Mouse (Mus musculus): ENCODE data around the gene Rpl10a. TPM values are rescaled to one million over a fixed set of nuclear protein-coding genes. Genes with fewer than 3 reads are reported as not detected.

Gene Rpl10a
- 279 and 343 TPM in 2 replicates for polyA plus RNA-seq (2015; fragmentation: Nextera tagmentation; extraction: Ambion mirVana)

- Histone ChIP-seq H3K9ac (ENCODE audit: low read length) (peak within 1 kb of the TSS; percentile 93), H3K27me3 (ENCODE audit: control insufficient read depth, insufficient read depth, low read length) (no peaks in the 10 kb centered on the region), H3K4me3 (ENCODE audit: low read length) (peak within 1 kb of the TSS; percentile 79), H3K9me3 (replicated peaks; ENCODE audit: control insufficient read depth, low read length) (peaks cover 3% of the 10 kb centered on the region; the same call in 1 of the 2 replicates), H3K27ac (ENCODE audit: low read length) (peak within 1 kb of the TSS; percentile 93), H3K4me2 (ENCODE audit: low read depth, low read length) (peak within 1 kb of the TSS; percentile 82), H3K4me1 (ENCODE audit: control insufficient read depth, insufficient read depth, low read length) (peaks cover 20% of the 10 kb centered on the region), H3K36me3 (ENCODE audit: control insufficient read depth, insufficient read depth) (peaks cover 29% of the 10 kb centered on the region)
- peak; percentile 86 for ATAC-seq (replicated peaks; ENCODE audit: extremely low read depth, insufficient read depth, low FRiP score)
- under 1% methylated on average over 67 of the region's 67 CpGs for WGBS
Observed at GRCm38 (mm10) chr17:28328366-28328928, at the start of gene Rpl10a. Gene Rpl10a (plus strand): TSS chr17:28328471.

GRCm38 (mm10) chr17:28279236-28279635, 49.0 kb upstream of the Rpl10a start:
- Histone ChIP-seq H3K9me3 (replicated peaks; ENCODE audit: control insufficient read depth, low read length) (no peaks in the 10 kb centered on the region), H3K4me3 (ENCODE audit: low read length) (no peak overlapping the region), H3K4me1 (ENCODE audit: control insufficient read depth, insufficient read depth, low read length) (peaks cover 27% of the 10 kb centered on the region), H3K36me3 (ENCODE audit: control insufficient read depth, insufficient read depth) (no peaks in the 10 kb centered on the region), H3K27ac (ENCODE audit: low read length) (no peak overlapping the region), H3K9ac (ENCODE audit: low read length) (peak overlapping the region; percentile 57), H3K27me3 (ENCODE audit: control insufficient read depth, insufficient read depth, low read length) (no peaks in the 10 kb centered on the region), H3K4me2 (ENCODE audit: low read depth, low read length) (no peak overlapping the region)
- 58% methylated on average over 4 of the region's 4 CpGs for WGBS
- ATAC-seq (replicated peaks; ENCODE audit: extremely low read depth, insufficient read depth, low FRiP score) = no peak

- ATAC-seq (replicated peaks; ENCODE audit: extremely low read depth, insufficient read depth, low FRiP score) = peak; percentile 77
- Histone ChIP-seq H3K4me1 (ENCODE audit: control insufficient read depth, insufficient read depth, low read length) (peaks cover 27% of the 10 kb centered on the region), H3K4me3 (ENCODE audit: low read length) (no peak overlapping the region), H3K27ac (ENCODE audit: low read length) (peak overlapping the region; percentile 45), H3K27me3 (ENCODE audit: control insufficient read depth, insufficient read depth, low read length) (no peaks in the 10 kb centered on the region), H3K36me3 (ENCODE audit: control insufficient read depth, insufficient read depth) (no peaks in the 10 kb centered on the region), H3K9ac (ENCODE audit: low read length) (peak overlapping the region; percentile 57), H3K9me3 (replicated peaks; ENCODE audit: control insufficient read depth, low read length) (no peaks in the 10 kb centered on the region), H3K4me2 (ENCODE audit: low read depth, low read length) (peak overlapping the region; percentile 34)
- WGBS = 44% methylated on average over 15 of the region's 15 CpGs
Observed at GRCm38 (mm10) chr17:28279780-28280422, 48.4 kb upstream of the Rpl10a start.

GRCm38 (mm10) chr17:28280423-28280800, 47.9 kb upstream of the Rpl10a start:
- H3K9me3 ChIP-seq (replicated peaks; ENCODE audit: control insufficient read depth, low read length) = no peaks in the 10 kb centered on the region
- WGBS = 62% methylated on average over 7 of the region's 7 CpGs
- H3K9ac ChIP-seq (ENCODE audit: low read length) = peak overlapping the region; percentile 57
- H3K27me3 ChIP-seq (ENCODE audit: control insufficient read depth, insufficient read depth, low read length) = no peaks in the 10 kb centered on the region
- peak; percentile 21; the same call in 1 of the 2 replicates for ATAC-seq (replicated peaks; ENCODE audit: extremely low read depth, insufficient read depth, low FRiP score)
- H3K4me2 ChIP-seq (ENCODE audit: low read depth, low read length) = peak overlapping the region; percentile 34
- H3K4me3 ChIP-seq (ENCODE audit: low read length) = no peak overlapping the region
- no peaks in the 10 kb centered on the region for H3K36me3 ChIP-seq (ENCODE audit: control insufficient read depth, insufficient read depth)
- H3K4me1 ChIP-seq (ENCODE audit: control insufficient read depth, insufficient read depth, low read length) = peaks cover 27% of the 10 kb centered on the region
- H3K27ac ChIP-seq (ENCODE audit: low read length) = peak overlapping the region; percentile 45

GRCm38 (mm10) chr17:28280831-28281377, 47.4 kb upstream of the Rpl10a start:
- H3K9me3 ChIP-seq (replicated peaks; ENCODE audit: control insufficient read depth, low read length) = no peaks in the 10 kb centered on the region
- H3K9ac ChIP-seq (ENCODE audit: low read length) = no peak overlapping the region
- no peaks in the 10 kb centered on the region for H3K27me3 ChIP-seq (ENCODE audit: control insufficient read depth, insufficient read depth, low read length)
- H3K27ac ChIP-seq (ENCODE audit: low read length) = no peak overlapping the region
- 48% methylated on average over 5 of the region's 5 CpGs for WGBS
- H3K4me2 ChIP-seq (ENCODE audit: low read depth, low read length) = no peak overlapping the region
- H3K36me3 ChIP-seq (ENCODE audit: control insufficient read depth, insufficient read depth) = no peaks in the 10 kb centered on the region
- no peak for ATAC-seq (replicated peaks; ENCODE audit: extremely low read depth, insufficient read depth, low FRiP score)
- H3K4me3 ChIP-seq (ENCODE audit: low read length) = no peak overlapping the region
- peaks cover 27% of the 10 kb centered on the region for H3K4me1 ChIP-seq (ENCODE audit: control insufficient read depth, insufficient read depth, low read length)

GRCm38 (mm10) chr17:28281866-28282441, 46.3 kb upstream of the Rpl10a start:
- Histone ChIP-seq H3K9me3 (replicated peaks; ENCODE audit: control insufficient read depth, low read length) (no peaks in the 10 kb centered on the region), H3K27me3 (ENCODE audit: control insufficient read depth, insufficient read depth, low read length) (no peaks in the 10 kb centered on the region), H3K4me2 (ENCODE audit: low read depth, low read length) (no peak overlapping the region), H3K9ac (ENCODE audit: low read length) (no peak overlapping the region), H3K4me1 (ENCODE audit: control insufficient read depth, insufficient read depth, low read length) (peaks cover 27% of the 10 kb centered on the region), H3K27ac (ENCODE audit: low read length) (no peak overlapping the region), H3K4me3 (ENCODE audit: low read length) (no peak overlapping the region), H3K36me3 (ENCODE audit: control insufficient read depth, insufficient read depth) (no peaks in the 10 kb centered on the region)
- 91% methylated on average over 7 of the region's 7 CpGs for WGBS
- ATAC-seq (replicated peaks; ENCODE audit: extremely low read depth, insufficient read depth, low FRiP score) = no peak

- WGBS = 85% methylated on average over 10 of the region's 10 CpGs
- Histone ChIP-seq H3K4me1 (ENCODE audit: control insufficient read depth, insufficient read depth, low read length) (peaks cover 36% of the 10 kb centered on the region), H3K27me3 (ENCODE audit: control insufficient read depth, insufficient read depth, low read length) (no peaks in the 10 kb centered on the region), H3K27ac (ENCODE audit: low read length) (no peak overlapping the region), H3K36me3 (ENCODE audit: control insufficient read depth, insufficient read depth) (no peaks in the 10 kb centered on the region), H3K9ac (ENCODE audit: low read length) (no peak overlapping the region), H3K4me3 (ENCODE audit: low read length) (no peak overlapping the region), H3K4me2 (ENCODE audit: low read depth, low read length) (no peak overlapping the region), H3K9me3 (replicated peaks; ENCODE audit: control insufficient read depth, low read length) (no peaks in the 10 kb centered on the region)
- no peak for ATAC-seq (replicated peaks; ENCODE audit: extremely low read depth, insufficient read depth, low FRiP score)
Observed at GRCm38 (mm10) chr17:28283199-28283598, 45.1 kb upstream of the Rpl10a start.

- Histone ChIP-seq H3K4me1 (ENCODE audit: control insufficient read depth, insufficient read depth, low read length) (peaks cover 18% of the 10 kb centered on the region), H3K4me2 (ENCODE audit: low read depth, low read length) (no peak overlapping the region), H3K27me3 (ENCODE audit: control insufficient read depth, insufficient read depth, low read length) (no peaks in the 10 kb centered on the region), H3K4me3 (ENCODE audit: low read length) (no peak overlapping the region), H3K9me3 (replicated peaks; ENCODE audit: control insufficient read depth, low read length) (no peaks in the 10 kb centered on the region), H3K27ac (ENCODE audit: low read length) (no peak overlapping the region), H3K9ac (ENCODE audit: low read length) (no peak overlapping the region; the same call in 1 of the 2 replicates), H3K36me3 (ENCODE audit: control insufficient read depth, insufficient read depth) (no peaks in the 10 kb centered on the region)
- ATAC-seq (replicated peaks; ENCODE audit: extremely low read depth, insufficient read depth, low FRiP score) = no peak
- 75% methylated on average over 10 of the region's 10 CpGs for WGBS
Observed at GRCm38 (mm10) chr17:28286133-28286532, 42.1 kb upstream of the Rpl10a start.

- 61% methylated on average over 5 of the region's 5 CpGs for WGBS
- ATAC-seq (replicated peaks; ENCODE audit: extremely low read depth, insufficient read depth, low FRiP score) = no peak
Observed at GRCm38 (mm10) chr17:28286964-28287363, 41.3 kb upstream of the Rpl10a start.

More at GRCm38 (mm10) chr17:28286964-28287363, 41.3 kb upstream of the Rpl10a start:
- H3K4me2 ChIP-seq (ENCODE audit: low read depth, low read length) = no peak overlapping the region
- H3K27me3 ChIP-seq (ENCODE audit: control insufficient read depth, insufficient read depth, low read length) = no peaks in the 10 kb centered on the region
- no peak overlapping the region for H3K4me3 ChIP-seq (ENCODE audit: low read length)
- no peaks in the 10 kb centered on the region for H3K36me3 ChIP-seq (ENCODE audit: control insufficient read depth, insufficient read depth)
- no peak overlapping the region for H3K27ac ChIP-seq (ENCODE audit: low read length)
- peaks cover 16% of the 10 kb centered on the region for H3K4me1 ChIP-seq (ENCODE audit: control insufficient read depth, insufficient read depth, low read length)
- no peaks in the 10 kb centered on the region for H3K9me3 ChIP-seq (replicated peaks; ENCODE audit: control insufficient read depth, low read length)
- no peak overlapping the region for H3K9ac ChIP-seq (ENCODE audit: low read length)

Measured in heart, embryonic 16.5 days (tissue).